Mouse (Mus musculus) common myeloid progenitor, adult 5-6 weeks (primary cell): ENCODE data around the gene Bbc3. TPM values are rescaled to one million over a fixed set of nuclear protein-coding genes. Genes with fewer than 3 reads are reported as not detected.

Experiments used
- ATAC-seq: replicated peaks from 2 replicates; pipeline ENCODE4 v1.8.0; 2016; ENCODE audit warnings: low read depth, mild to moderate bottlenecking, moderate TSS enrichment, inconsistent platforms; ENCODE audit not compliant: poor library complexity, severe bottlenecking
- total RNA-seq: library from RNA; stranded (forward); fragments of 200-1000, 187-1606 nt; gene quantifications from 2 replicates; pipeline ENCODE4 v1.2.3, GENCODE M21; 2017

Gene Bbc3
- total RNA-seq, 1 experiment from 2014 or later = 2.5 TPM

DNA sequence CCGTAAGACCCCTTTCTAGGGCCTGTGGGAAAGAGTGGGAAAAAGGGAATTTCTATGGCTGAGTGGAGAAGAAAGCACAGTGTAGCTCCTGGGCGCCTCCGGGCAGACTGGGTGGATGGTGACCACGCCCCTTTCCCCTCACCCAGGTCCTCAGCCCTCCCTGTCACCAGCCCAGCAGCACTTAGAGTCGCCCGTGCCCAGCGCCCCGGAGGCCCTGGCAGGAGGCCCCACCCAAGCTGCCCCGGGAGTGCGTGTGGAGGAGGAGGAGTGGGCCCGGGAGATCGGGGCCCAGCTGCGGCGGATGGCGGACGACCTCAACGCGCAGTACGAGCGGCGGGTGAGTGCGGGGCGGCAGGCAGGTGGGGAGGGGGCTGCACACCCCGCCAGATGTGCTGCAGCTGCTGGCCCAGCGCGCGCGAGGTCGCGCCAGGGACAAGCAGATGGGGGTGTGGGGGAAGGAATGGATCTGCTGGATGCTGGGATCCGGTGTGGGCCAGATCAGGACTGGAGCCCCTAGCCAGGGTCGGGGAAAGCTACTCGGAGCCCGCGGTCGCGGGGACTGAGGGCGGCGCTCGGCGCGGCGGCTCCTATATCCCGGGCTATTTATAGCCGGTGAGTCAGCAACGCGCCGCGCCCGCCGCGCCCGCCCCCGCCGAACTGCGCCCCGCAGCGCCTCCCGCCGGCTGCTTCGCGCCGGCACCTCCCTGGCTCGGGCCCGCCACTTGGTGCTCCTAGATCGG, 5.5 kb downstream of the Bbc3 start:
- ATAC-seq = peak; percentile 23

GRCm38 (mm10) chr7:16314221-16314775, 6.1 kb downstream of the Bbc3 start:
- ATAC-seq = no peak

DNA sequence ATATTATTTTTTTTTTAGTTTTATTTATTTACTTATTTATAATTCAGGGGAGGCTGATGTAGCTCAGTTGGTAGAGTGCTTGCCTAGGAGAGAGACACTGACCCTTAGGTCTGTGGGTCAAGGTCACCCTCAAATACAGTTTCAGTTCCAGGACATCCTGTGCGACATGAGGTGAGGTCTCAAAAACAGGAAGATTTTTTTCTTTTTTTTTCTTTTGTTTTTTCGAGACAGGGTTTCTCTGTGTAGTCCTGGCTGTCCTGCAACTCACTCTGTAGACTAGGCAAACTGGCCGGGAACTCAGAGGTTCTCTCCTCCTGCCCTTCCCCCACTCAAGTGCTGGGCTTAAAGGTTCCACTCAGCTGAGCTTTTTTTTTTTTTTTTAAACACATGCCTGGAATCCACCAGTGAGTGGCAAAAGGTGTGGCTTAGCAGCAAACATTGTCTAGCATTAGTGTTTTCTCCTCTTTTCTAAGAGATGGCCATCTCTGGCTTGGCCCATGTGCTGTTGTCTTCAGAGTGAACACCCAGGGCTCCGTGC, 7.1 kb downstream of the Bbc3 start:
- ATAC-seq = no peak

GRCm38 (mm10) chr7:16317094-16317493, 8.9 kb downstream of the Bbc3 start:
- ATAC-seq = no peak

DNA sequence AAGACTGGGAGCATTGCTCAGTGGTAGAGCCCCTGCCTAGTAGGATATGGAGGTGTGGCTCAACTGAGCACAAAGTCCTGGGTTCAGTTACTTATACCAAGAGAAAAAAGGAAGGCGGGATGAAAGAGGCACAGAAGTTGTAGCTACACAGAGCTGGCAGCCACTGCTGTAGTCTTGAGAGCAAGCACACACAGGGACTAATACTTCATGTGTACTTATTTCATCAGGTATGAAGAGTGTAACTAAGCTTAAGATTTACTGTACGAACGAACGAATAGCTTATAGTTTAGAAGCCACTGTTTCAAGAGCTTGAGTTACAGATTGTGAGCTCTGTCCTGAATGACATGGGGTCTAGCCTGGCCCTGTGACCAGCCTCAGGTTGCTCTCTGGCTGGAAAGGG, 11.0 kb downstream of the Bbc3 start:
- ATAC-seq = no peak

GRCm38 (mm10) chr7:16320479-16320878, 12.3 kb downstream of the Bbc3 start:
- ATAC-seq = no peak

DNA sequence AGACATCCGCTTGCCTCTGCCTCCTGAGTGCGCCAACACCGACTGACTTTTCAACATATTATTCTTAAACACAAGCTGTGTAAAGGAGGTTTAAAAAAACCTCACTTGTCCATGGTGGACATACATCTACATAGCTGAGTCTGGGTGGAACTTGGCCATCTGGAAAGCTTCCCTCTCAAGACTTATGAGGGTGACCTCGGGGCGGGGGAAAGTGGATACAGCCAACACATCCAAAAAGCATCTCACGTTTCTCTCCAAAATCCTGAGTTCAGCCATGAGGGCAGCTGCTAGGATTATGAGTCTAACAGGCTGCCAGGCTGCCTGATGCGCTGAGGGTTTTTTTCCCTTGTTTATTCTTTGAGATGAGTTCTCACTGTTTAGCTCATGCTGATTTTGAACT, 16.5 kb downstream of the Bbc3 start:
- no peak for ATAC-seq

DNA sequence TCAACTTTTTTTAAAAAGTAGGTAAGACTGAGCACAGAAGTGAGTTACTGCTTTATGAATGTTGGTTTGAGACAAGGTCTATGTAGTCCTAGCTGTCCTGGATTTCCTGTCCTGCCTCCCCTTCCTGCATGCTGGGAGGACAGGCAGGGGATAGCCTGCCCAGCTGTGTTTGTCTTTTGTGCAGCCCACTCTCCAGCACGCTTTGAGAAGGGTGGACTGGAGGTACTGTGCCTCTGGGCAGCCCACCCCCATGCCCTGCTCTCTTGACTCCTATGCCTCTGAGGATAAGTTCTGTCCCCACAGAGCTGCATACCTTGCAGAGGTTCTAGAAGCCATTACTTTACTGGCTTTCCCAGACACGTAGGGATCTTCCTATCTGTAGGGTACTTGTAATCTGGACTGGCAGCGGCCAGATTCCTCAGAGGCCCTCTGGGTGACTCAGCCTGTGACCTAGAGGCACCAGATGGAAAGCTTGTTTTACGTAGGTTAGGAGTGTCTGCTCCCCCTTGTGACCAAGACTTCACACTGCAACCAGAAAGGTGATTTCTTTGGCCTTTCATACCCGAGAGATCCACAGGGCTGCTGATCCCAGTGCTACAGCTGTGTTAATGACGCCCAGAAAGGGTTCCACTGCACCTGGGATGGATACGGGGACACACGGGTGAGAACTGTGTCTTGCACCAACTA, 17.9 kb downstream of the Bbc3 start:
- peak; percentile 97 for ATAC-seq

DNA sequence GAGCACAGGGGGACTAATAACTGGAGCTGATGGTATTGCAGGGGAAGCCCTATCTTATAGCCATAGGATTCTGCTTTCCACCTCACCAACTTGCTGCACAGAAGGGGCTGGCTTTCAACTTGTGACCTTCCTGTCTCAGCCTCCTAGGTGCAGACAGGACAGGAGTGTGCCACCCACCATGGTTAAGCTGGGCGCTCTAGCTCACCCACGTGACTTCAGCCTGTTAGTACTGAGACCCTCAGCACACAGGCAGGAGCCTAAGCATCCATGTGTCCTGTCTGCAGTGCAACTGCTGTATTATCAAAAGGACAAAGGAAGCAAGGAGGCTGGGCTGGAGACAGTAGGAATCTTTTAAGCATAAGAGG, 18.4 kb downstream of the Bbc3 start:
- 0 out of 2 replicates have a peak, but pooled peaks have one; percentile 13 for ATAC-seq

DNA sequence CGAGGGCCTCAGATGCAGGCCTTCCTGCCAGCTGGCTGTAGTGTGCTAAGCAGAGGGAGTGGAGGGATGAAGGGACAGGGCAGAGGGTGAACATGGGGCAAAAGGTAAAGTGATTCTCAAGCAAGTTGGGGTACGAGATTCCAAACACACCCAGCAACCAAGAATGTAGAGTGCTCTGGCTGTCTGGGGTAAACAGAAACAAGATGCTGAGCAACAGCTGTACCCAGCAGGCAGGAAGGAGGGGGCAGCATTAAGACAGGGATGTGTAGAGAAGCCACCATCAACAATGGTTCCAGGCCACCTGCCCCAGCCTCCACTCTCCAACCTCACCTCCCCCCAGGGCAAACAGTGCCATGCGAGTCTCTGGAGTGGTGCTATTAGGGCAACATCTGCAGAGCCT, 21.0 kb downstream of the Bbc3 start:
- no peak for ATAC-seq

GRCm38 (mm10) chr7:16337733-16338132, 29.5 kb downstream of the Bbc3 start:
- no peak for ATAC-seq

GRCm38 (mm10) chr7:16344598-16344997, 36.4 kb downstream of the Bbc3 start:
- no peak for ATAC-seq

DNA sequence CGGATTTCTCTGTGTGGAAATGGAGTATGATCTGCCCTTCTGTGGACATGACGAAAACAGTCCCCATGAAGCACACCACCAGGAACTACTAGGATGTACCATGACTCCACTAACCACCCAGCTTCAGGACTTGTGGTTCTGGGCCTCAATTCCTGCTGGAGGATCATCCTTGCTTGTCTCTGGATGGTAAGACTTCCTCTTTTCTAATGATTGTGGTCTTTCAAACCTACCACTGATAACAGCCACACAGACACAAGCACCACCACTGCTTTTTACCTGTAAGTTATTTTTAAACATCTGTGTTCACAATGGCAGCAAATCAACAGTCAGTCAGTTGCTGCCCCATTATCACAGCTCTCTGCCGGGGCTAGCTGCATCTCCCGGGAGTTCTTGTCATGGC, 37.1 kb downstream of the Bbc3 start:
- peak; percentile 53 for ATAC-seq

- ATAC-seq = no peak
Observed at GRCm38 (mm10) chr7:16349999-16350398, 41.8 kb downstream of the Bbc3 start.

DNA sequence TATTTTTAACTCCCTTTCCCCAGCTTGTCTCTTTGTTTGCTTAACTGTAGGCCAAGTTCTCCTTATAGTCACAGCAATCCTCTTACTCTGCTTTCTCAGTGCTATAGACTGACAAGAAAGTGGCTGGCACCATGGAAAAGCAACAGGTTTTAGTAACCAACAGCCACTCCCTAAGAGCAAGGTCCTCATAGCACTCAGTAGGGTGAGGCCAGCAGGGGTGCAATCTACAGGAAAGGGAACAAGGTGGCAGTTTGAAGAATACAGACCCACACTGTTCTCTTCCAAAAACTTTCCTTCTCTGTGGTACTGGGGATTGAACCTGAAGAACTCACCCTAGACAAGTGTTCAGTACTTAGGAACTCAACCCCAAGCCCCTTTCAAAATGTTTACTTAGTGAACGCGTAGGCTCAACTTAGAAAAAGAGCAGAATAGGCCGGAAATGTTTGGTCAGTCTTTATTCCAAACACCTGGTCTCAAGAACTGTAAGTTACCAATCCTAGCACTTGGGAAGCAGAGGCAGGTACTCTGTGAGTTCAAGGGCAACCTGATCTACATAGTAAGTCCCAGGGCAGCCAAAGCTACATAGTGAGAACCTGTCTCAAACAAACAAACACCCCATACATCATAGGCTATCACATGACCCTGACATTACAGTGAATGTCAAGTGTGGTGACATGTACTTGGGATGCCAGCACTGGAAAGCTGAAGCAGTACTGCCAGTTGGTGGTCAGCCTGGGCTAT, 47.8 kb downstream of the Bbc3 start:
- ATAC-seq = no peak

GRCm38 (mm10) chr7:16357602-16358001, 49.4 kb downstream of the Bbc3 start:
- ATAC-seq = no peak

DNA sequence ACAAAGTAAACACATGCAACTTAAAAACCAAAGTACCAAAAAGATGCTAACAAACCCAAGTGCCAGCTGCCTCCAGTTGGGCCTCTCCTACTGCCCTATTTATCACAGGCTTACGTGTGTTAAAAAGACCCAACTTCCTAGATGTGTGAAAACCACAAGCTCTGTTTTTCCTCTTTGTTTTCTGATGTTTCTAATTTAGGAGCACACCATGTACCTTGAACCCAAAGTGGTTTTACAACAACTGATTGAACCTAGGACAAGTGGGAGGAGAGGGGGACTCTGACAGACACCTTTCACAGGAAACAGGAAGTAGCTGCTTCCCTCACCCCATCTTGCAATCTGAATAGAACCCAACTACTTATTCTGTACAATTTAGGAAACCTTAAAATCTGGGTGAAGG, 56.1 kb downstream of the Bbc3 start:
- ATAC-seq = peak; percentile 62

DNA sequence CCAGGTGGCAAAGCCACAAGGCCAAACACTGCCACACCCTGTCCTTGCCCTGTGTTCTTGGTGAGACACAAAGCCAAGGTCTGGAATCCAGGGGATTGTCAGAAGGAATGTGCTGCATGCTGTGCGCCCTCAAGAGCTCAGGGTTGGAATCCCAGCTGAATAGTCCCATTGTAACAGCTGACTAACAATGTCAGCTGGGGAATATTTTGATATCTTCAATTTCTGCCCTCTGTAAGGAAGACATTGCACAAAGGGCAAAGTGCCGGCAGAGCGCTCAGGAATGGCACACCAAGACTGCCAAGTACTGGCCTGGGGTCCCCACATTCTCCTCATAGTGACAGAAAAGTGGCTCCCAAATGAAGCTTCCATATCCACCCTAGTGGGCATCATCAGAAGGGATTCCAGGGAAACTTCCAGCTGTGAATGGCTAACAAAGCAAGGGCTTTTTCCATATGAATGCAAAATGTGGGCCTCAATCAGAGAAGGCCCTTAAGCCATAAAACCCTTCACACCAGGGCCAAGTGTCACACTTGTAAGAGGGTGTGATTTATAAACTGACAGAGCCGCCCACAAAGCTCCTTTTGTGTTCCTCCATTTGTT, 56.8 kb downstream of the Bbc3 start:
- ATAC-seq = peak; percentile 36; the same call in 1 of the 2 replicates

GRCm38 (mm10) chr7:16366133-16366646, 58.0 kb downstream of the Bbc3 start:
- ATAC-seq = no peak

DNA sequence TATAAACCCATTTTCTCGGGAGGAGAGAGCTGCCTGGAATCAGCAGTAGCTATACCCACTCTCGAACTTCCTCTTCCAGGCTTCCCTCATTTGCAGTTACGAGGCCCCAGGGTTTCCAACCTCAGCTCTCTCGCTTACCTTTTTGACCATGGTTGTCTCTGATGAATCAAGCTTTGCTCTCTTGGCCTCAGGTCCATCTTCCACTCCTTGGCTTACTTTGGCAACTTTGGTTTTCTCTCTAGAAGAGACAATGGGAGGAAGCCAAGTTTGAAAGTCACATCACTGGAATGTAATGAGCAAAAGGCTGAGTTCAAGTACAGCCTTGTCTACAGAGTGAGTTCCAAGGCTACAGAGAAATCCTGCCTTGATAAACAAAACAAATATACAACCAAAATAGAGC, 58.5 kb downstream of the Bbc3 start:
- ATAC-seq = no peak
